Mouse (Mus musculus) olfactory bulb, adult 2 months (tissue): Measurements from ENCODE around the gene Oxsr1.

ENCODE experiments used
- CTCF ChIP-seq: fragments of 200-500 bp; IDR thresholded peaks from 2 replicates; pipeline ENCODE4 v1.5.1; 2012; ENCODE audit warnings: low read depth, mild to moderate bottlenecking, low read length, moderate library complexity; ENCODE audit not compliant: insufficient read depth
- POLR2A ChIP-seq: fragments of 200-500 bp; IDR thresholded peaks from 2 replicates; pipeline ENCODE4 v1.6.1; 2012; ENCODE audit warnings: mild to moderate bottlenecking, low read depth, low read length, moderate library complexity; ENCODE audit not compliant: insufficient read depth

GRCm38 (mm10) chr9:119260825-119261224 is 61.4 kb downstream of the Oxsr1 start:
- no peak for TF ChIP-seq CTCF
- TF ChIP-seq POLR2A: no peak
